Mouse (Mus musculus) kidney, adult 10 weeks (tissue): ENCODE measurements around the gene Olfr1413. TPM values are rescaled to one million over a fixed set of nuclear protein-coding genes. Genes with fewer than 3 reads are reported as not detected.

ENCODE experiments used
- polyA plus RNA-seq: library from polyadenylated mRNA; stranded (reverse); fragments of 350-450 nt; fragmentation: Illumina TruSeq; extraction: RNeasy Lipid Tissue Mini Kit (QIAGEN cat#74804); gene quantifications from one replicate; pipeline ENCODE4 v1.2.3, GENCODE M21; 2014; ENCODE audit warnings: low read depth, low replicate concordance

Olfr1413 gene
- polyA plus RNA-seq, result not detected

GRCm38 (mm10) chr1:92571022-92571421 is at the start of gene Olfr1413:
Gene Olfr1413, plus strand, starts transcription at chr1:92571322.

DNA sequence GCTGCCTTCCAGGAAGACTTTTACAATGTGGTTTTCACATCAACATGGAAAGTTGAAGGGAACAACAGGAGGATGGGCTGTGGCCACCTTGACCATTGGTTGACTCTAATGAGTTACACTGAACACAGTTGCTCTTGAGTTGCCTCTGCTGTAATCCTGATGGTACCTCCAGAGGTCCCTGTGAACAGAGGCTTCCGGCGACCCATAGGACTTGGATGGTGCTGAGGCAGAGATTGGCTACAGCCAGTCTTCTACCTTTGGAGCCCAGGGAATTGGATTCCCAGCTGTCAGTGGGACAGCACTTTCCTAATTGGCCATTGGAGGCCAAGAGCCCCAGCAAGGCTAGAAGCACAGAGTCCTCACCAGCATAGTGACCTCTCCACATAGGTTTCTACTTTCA is 14.4 kb downstream of the Olfr1413 start, which contains the start of gene Olfr1412:
Gene Olfr1412, plus strand, starts transcription at position 301 of the 400 bp plus-strand sequence.

GRCm38 (mm10) chr1:92594111-92594510 is 23.0 kb downstream of the Olfr1413 start, which contains the start of gene Olfr1411:
Gene Olfr1411, plus strand, starts transcription at chr1:92594411.

GRCm38 (mm10) chr1:92605482-92605881 is 34.4 kb downstream of the Olfr1413 start, which contains the start of gene Olfr1410:
Gene Olfr1410, plus strand, starts transcription at chr1:92605782.

GRCm38 (mm10) chr1:92617488-92617887 is 46.4 kb downstream of the Olfr1413 start, which contains the start of gene Olfr12:
Gene Olfr12, plus strand, starts transcription at chr1:92617788.

Other genes starting within 250 kb of the Olfr1413 start
- 297 TPM for gene Ndufa10, start 97.5 kb upstream of the Olfr1413 start, polyA plus RNA-seq
- not detected for gene Olfr1416, start 86.2 kb upstream of the Olfr1413 start, polyA plus RNA-seq
- gene Olfr1415, start 75.2 kb upstream of the Olfr1413 start, polyA plus RNA-seq, result not detected
- gene Olfr1414, start 52.7 kb upstream of the Olfr1413 start, polyA plus RNA-seq, result not detected
- not detected for gene Olfr1412, start 14.5 kb downstream of the Olfr1413 start, polyA plus RNA-seq
- not detected for gene Olfr1411, start 23.1 kb downstream of the Olfr1413 start, polyA plus RNA-seq
- not detected for gene Olfr1410, start 34.5 kb downstream of the Olfr1413 start, polyA plus RNA-seq
- not detected for gene Olfr12, start 46.5 kb downstream of the Olfr1413 start, polyA plus RNA-seq
- gene Cops9, start 70.7 kb downstream of the Olfr1413 start, polyA plus RNA-seq, result 104 TPM
- gene Otos, start 77.5 kb downstream of the Olfr1413 start, polyA plus RNA-seq, result not detected